Mouse (Mus musculus) cerebellum, adult 2 months (tissue): ENCODE measurements around the gene Dgcr2. TPM values are rescaled to one million over a fixed set of nuclear protein-coding genes. Genes with fewer than 3 reads are reported as not detected.

Experiments used
- DNase-seq, 2 experiments: peaks; one replicate each; pipeline ENCODE4 v3.0.0; 2021
- H3K27ac ChIP-seq: fragments of 200-500 bp; 2 replicates; pipeline ENCODE4 v1.5.1; 2012; ENCODE audit warnings: low read length, control low read depth, inconsistent platforms; ENCODE audit not compliant: insufficient read depth
- H3K27me3 ChIP-seq: fragments of 200-500 bp; 2 replicates; pipeline ENCODE4 v1.6.1; 2012; ENCODE audit warnings: inconsistent platforms, mild to moderate bottlenecking, low read length, moderate library complexity; ENCODE audit not compliant: control insufficient read depth, insufficient read depth
- H3K4me1 ChIP-seq: fragments of 200-500 bp; 2 replicates; pipeline ENCODE4 v1.6.1; 2011; ENCODE audit warnings: low read length; ENCODE audit not compliant: control insufficient read depth, insufficient read depth
- H3K4me3 ChIP-seq: fragments of 200-500 bp; replicated peaks from 2 replicates; pipeline ENCODE3; 2011; ENCODE audit warnings: mild to moderate bottlenecking, low read depth, low read length, control low read depth; ENCODE audit not compliant: insufficient read depth
- CTCF ChIP-seq: fragments of 200-500 bp; IDR thresholded peaks from 2 replicates; pipeline ENCODE4 v1.5.1; 2011; ENCODE audit warnings: low read depth, mild to moderate bottlenecking, control low read depth, low read length, moderate library complexity, borderline replicate concordance; ENCODE audit not compliant: insufficient read depth
- POLR2A ChIP-seq: fragments of 200-500 bp; IDR thresholded peaks from 2 replicates; pipeline ENCODE4 v1.6.1; 2011; ENCODE audit warnings: low read length, control low read depth, borderline replicate concordance; ENCODE audit not compliant: insufficient read depth
- WGBS: fragments of 180-500 bp; shearing (Covaris S2); methylation state at CpG from one replicate; pipeline ENCODE4 v1.1.7; 2018; 5-methylcytosine and 5-hydroxymethylcytosine counted together
- polyA plus RNA-seq: library from polyadenylated mRNA; depleted of rRNA; stranded (reverse); fragments of >200 nt; gene quantifications from 2 replicates; pipeline ENCODE4 v1.2.3, GENCODE M21; 2012; rRNA removed

Dgcr2 gene
- polyA plus RNA-seq, 1 experiment, result 145 TPM

GRCm38 (mm10) chr16:17796971-17797811 lies 101.2 kb downstream of the Dgcr2 start, which contains the start of gene Scarf2:
Gene Scarf2, plus strand, starts transcription at chr16:17797282.
- 6% methylated on average over 77 of the region's 81 CpGs for WGBS
- H3K27me3 ChIP-seq, result peaks cover 4% of the 10 kb centered on the region; the same call in 1 of the 2 replicates
- DNase-seq, result no peak
- no peak within 1 kb of the TSS for H3K27ac ChIP-seq
- no peak for TF ChIP-seq POLR2A
- TF ChIP-seq CTCF, result no peak
- H3K4me1 ChIP-seq, result no peaks in the 10 kb centered on the region
- no peak within 1 kb of the TSS for H3K4me3 ChIP-seq

- no peak overlapping the region for H3K4me3 ChIP-seq
Observed at GRCm38 (mm10) chr16:17796519-17796918, 101.8 kb downstream of the Dgcr2 start.

GRCm38 (mm10) chr16:17795643-17796042 lies 102.7 kb downstream of the Dgcr2 start:
- H3K27ac ChIP-seq, result no peak overlapping the region
- no peaks in the 10 kb centered on the region for H3K4me1 ChIP-seq
- WGBS, result 74% methylated on average over 5 of the region's 5 CpGs
- H3K4me3 ChIP-seq, result no peak overlapping the region
- TF ChIP-seq POLR2A, result no peak
- TF ChIP-seq CTCF, result peak; percentile 36; the same call in 1 of the 2 replicates
- peaks cover 4% of the 10 kb centered on the region; the same call in 1 of the 2 replicates for H3K27me3 ChIP-seq
- no peak for DNase-seq

More at GRCm38 (mm10) chr16:17796519-17796918, 101.8 kb downstream of the Dgcr2 start:
- Histone ChIP-seq H3K4me1 (no peaks in the 10 kb centered on the region), H3K27me3 (peaks cover 4% of the 10 kb centered on the region; the same call in 1 of the 2 replicates), H3K27ac (no peak overlapping the region)
- no peak for DNase-seq
- no peak for TF ChIP-seq CTCF
- TF ChIP-seq POLR2A, result no peak

- TF ChIP-seq CTCF (no peak), POLR2A (no peak)
- no peak for DNase-seq
- WGBS, result 35% methylated on average over 4 of the region's 4 CpGs
Observed at GRCm38 (mm10) chr16:17794047-17794446, 104.3 kb downstream of the Dgcr2 start.

GRCm38 (mm10) chr16:17792728-17793127 lies 105.6 kb downstream of the Dgcr2 start:
- WGBS, result 74% methylated on average over 3 of the region's 3 CpGs
- H3K27me3 ChIP-seq, result peaks cover 4% of the 10 kb centered on the region; the same call in 1 of the 2 replicates
- TF ChIP-seq POLR2A (no peak), CTCF (no peak)

More at GRCm38 (mm10) chr16:17794047-17794446, 104.3 kb downstream of the Dgcr2 start:
- Histone ChIP-seq H3K4me3 (no peak overlapping the region), H3K4me1 (no peaks in the 10 kb centered on the region), H3K27ac (no peak overlapping the region), H3K27me3 (peaks cover 4% of the 10 kb centered on the region; the same call in 1 of the 2 replicates)

More at GRCm38 (mm10) chr16:17792728-17793127, 105.6 kb downstream of the Dgcr2 start:
- no peak for DNase-seq
- Histone ChIP-seq H3K27ac (no peak overlapping the region), H3K4me3 (no peak overlapping the region), H3K4me1 (no peaks in the 10 kb centered on the region)

Other genes with a start within 250 kb of the Dgcr2 start
- 73.1 and 78.7 TPM in 2 replicates for gene Med15, start 165.7 kb downstream of the Dgcr2 start, polyA plus RNA-seq
- gene Klhl22, start 138.9 kb downstream of the Dgcr2 start, polyA plus RNA-seq, result 101 and 106 TPM in 2 replicates
- 2.1 and 2.5 TPM in 2 replicates for gene Scarf2, start 101.3 kb downstream of the Dgcr2 start, polyA plus RNA-seq
- 4.3 and 4.7 TPM in 2 replicates for gene B830017H08Rik, start 65.4 kb downstream of the Dgcr2 start, polyA plus RNA-seq
- 48.4 and 58.9 TPM in 2 replicates for gene Car15, start 60.2 kb downstream of the Dgcr2 start, polyA plus RNA-seq
- gene Gm20518, start 6.9 kb downstream of the Dgcr2 start, polyA plus RNA-seq, result 9.1 and 9.2 TPM in 2 replicates
- gene Tssk1, start 4.3 kb downstream of the Dgcr2 start, polyA plus RNA-seq, result 0.08 and 0.11 TPM in 2 replicates
- not detected in 2 replicates for gene Tssk2, start 75 bp upstream of the Dgcr2 start, polyA plus RNA-seq
- gene Ess2, start 12.8 kb upstream of the Dgcr2 start, polyA plus RNA-seq, result 41.5 and 41.7 TPM in 2 replicates
- gene Gsc2, start 16.5 kb upstream of the Dgcr2 start, polyA plus RNA-seq, result not detected in 2 replicates
- gene Slc25a1, start 29.7 kb upstream of the Dgcr2 start, polyA plus RNA-seq, result 64.4 and 76.5 TPM in 2 replicates
- not detected in 2 replicates for gene Vpreb2, start 81.9 kb upstream of the Dgcr2 start, polyA plus RNA-seq
- gene Dgcr6, start 154.3 kb upstream of the Dgcr2 start, polyA plus RNA-seq, result 102 and 104 TPM in 2 replicates
- gene Prodh, start 191.6 kb upstream of the Dgcr2 start, polyA plus RNA-seq, result 45.1 and 55.8 TPM in 2 replicates
- 82.9 and 97.4 TPM in 2 replicates for gene Rtn4r, start 229.1 kb upstream of the Dgcr2 start, polyA plus RNA-seq